Mouse (Mus musculus) embryonic facial prominence, embryonic 14.5 days (tissue): Measurements from ENCODE around the gene Isyna1. TPM values are rescaled to one million over a fixed set of nuclear protein-coding genes. Genes with fewer than 3 reads are reported as not detected.
A peak's percentile ranks its signal among the peaks of the same experiment; 100 is the strongest.

Source experiments
- ATAC-seq: fragments of 200-750 bp; cut with Nextera tagmentation; 2 replicates; pipeline ENCODE4 v1.8.0; 2017; ENCODE audit warnings: low read depth, moderate number of reproducible peaks, moderate TSS enrichment
- DNase-seq: peaks from one replicate; pipeline ENCODE4 v3.0.0-alpha.2; 2015; ENCODE audit warnings: low spot score
- H3K27ac ChIP-seq: fragments of 300-500 bp; sonication (generic); replicated peaks from 2 replicates; pipeline ENCODE4 v1.5.1; 2014; ENCODE audit warnings: low read depth, mild to moderate bottlenecking, low read length, moderate library complexity
- H3K27me3 ChIP-seq: fragments of 300-500 bp; sonication (generic); replicated peaks from 2 replicates; pipeline ENCODE4 v1.6.1; 2014; ENCODE audit warnings: low read length; ENCODE audit not compliant: control insufficient read depth, insufficient read depth
- H3K36me3 ChIP-seq: fragments of 300-500 bp; sonication (generic); 2 replicates; pipeline ENCODE4 v1.6.1; 2014; ENCODE audit warnings: low read length, mixed read lengths; ENCODE audit not compliant: control insufficient read depth, insufficient read depth
- H3K4me1 ChIP-seq: fragments of 300-500 bp; sonication (generic); 2 replicates; pipeline ENCODE4 v1.6.1; 2014; ENCODE audit warnings: antibody characterized with exemption, low read length; ENCODE audit not compliant: control insufficient read depth, insufficient read depth
- H3K4me2 ChIP-seq: fragments of 300-500 bp; sonication (generic); 2 replicates; pipeline ENCODE4 v1.6.1; 2014; ENCODE audit warnings: low read depth, mild to moderate bottlenecking, low read length, moderate library complexity, mixed read lengths
- H3K4me3 ChIP-seq: fragments of 300-500 bp; sonication (generic); 2 replicates; pipeline ENCODE4 v1.5.1; 2014; ENCODE audit warnings: low read depth, mild to moderate bottlenecking, low read length
- H3K9ac ChIP-seq: fragments of 300-500 bp; sonication (generic); 2 replicates; pipeline ENCODE4 v1.6.1; 2014; ENCODE audit warnings: low read depth, mild to moderate bottlenecking, low read length, moderate library complexity, mixed read lengths
- H3K9me3 ChIP-seq: fragments of 300-500 bp; sonication (generic); 2 replicates; pipeline ENCODE4 v1.6.1; 2016; ENCODE audit warnings: low read length; ENCODE audit not compliant: control insufficient read depth
- WGBS: fragments of 180-500 bp; shearing (Covaris S2); extraction: QIAGEN DNeasy Blood & Tissue Kit; methylation state at CpG from one replicate; pipeline ENCODE4 v1.1.7; 2014; 5-methylcytosine and 5-hydroxymethylcytosine counted together
- polyA plus RNA-seq: library from polyadenylated mRNA; unstranded; fragments of >200 nt; fragmentation: Nextera tagmentation; extraction: Ambion mirVana; gene quantifications from 2 replicates; pipeline ENCODE4 v1.2.1, GENCODE M21; 2014

Gene Isyna1
- polyA plus RNA-seq: 94.5 and 107 TPM in 2 replicates

DNA sequence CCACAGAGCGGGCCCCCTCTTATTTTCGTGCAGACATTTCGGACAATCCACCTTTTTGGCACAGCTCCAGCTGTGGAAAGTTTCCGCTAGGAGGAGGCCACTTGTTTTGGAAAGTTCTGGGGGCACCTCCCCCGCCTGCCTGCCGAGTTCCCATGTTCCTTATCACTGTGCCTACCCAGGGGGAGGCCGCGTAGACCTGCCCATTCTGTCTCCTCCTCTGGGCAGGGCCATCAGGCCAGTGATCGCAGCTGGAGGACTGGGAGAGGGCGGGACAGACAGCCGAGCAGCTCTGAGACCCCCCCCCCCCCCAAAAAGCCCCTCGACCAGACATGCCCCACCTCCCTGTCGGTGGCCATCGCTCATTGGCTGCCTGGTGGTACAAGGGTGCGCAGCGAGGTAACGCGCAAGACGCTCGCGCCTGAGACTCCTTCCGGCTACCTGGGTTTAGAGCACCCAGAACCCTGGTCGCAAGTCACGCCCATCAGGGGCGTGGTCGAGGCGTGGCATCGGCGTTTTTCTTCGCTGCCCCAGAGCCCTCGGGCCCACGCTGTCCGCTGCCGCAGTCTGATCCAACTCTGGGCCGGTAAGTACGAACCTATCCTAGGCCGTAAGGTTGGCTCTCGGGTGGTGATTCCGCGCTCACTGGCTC, at the start of gene Isyna1:
Gene Isyna1, plus strand, starts transcription at position 413 of the 649 bp plus-strand sequence.
- WGBS: under 1% methylated on average over 22 of the region's 40 CpGs
- H3K9me3 ChIP-seq: no peaks in the 10 kb centered on the region
- peaks cover 25% of the 10 kb centered on the region for H3K4me1 ChIP-seq
- peak within 1 kb of the TSS; percentile 78 for H3K27ac ChIP-seq
- peak within 1 kb of the TSS; percentile 74 for H3K9ac ChIP-seq
- H3K4me2 ChIP-seq: peak within 1 kb of the TSS; percentile 99
- ATAC-seq (peak; percentile 92), DNase-seq (peak; percentile 99)
- no peaks in the 10 kb centered on the region for H3K27me3 ChIP-seq
- H3K36me3 ChIP-seq: peaks cover 50% of the 10 kb centered on the region
- peak within 1 kb of the TSS; percentile 73 for H3K4me3 ChIP-seq

GRCm38 (mm10) chr8:70546412-70546811, 47.8 kb upstream of the Isyna1 start:
- Histone ChIP-seq H3K27ac (no peak overlapping the region), H3K4me3 (no peak overlapping the region), H3K27me3 (no peaks in the 10 kb centered on the region), H3K9me3 (no peaks in the 10 kb centered on the region), H3K36me3 (no peaks in the 10 kb centered on the region), H3K4me1 (peaks cover 2% of the 10 kb centered on the region; the same call in 1 of the 2 replicates), H3K4me2 (no peak overlapping the region), H3K9ac (no peak overlapping the region)
- DNase-seq: no peak
- no peak for ATAC-seq
- 84% methylated on average over 4 of the region's 4 CpGs for WGBS

DNA sequence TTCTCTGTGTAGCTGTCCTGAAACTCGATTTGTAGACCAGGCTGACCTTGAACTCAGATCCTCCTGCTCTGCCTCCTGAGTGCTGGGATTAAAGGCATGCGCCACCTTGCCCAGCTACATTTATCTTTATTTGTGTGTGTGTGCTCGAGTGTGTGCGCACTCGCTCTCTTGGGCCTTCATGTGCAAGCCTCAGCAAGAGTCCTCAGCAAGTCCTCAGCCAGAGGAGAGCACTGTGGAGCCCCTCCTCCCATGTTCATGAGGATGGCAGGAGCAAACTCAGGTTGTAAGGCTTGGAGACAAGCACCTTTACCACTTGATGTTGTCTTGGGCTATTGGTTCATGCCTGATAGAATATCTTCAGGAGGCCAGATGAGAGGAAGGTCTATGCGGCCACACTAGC, 46.4 kb upstream of the Isyna1 start:
- Histone ChIP-seq H3K4me2 (no peak overlapping the region), H3K36me3 (no peaks in the 10 kb centered on the region), H3K27me3 (no peaks in the 10 kb centered on the region), H3K9me3 (no peaks in the 10 kb centered on the region), H3K4me1 (no peaks in the 10 kb centered on the region), H3K4me3 (no peak overlapping the region), H3K9ac (no peak overlapping the region), H3K27ac (no peak overlapping the region)
- DNase-seq: no peak
- ATAC-seq: no peak
- WGBS: 89% methylated on average over 6 of the region's 6 CpGs

- Histone ChIP-seq H3K9me3 (no peaks in the 10 kb centered on the region), H3K4me1 (no peaks in the 10 kb centered on the region), H3K36me3 (no peaks in the 10 kb centered on the region), H3K9ac (no peak overlapping the region), H3K27me3 (no peaks in the 10 kb centered on the region), H3K4me2 (no peak overlapping the region), H3K4me3 (no peak overlapping the region), H3K27ac (no peak overlapping the region)
- 91% methylated on average over 10 of the region's 10 CpGs for WGBS
- DNase-seq (no peak), ATAC-seq (no peak)
These were observed 44.6 kb upstream of the Isyna1 start for GRCm38 (mm10) chr8:70549412-70550184.

DNA sequence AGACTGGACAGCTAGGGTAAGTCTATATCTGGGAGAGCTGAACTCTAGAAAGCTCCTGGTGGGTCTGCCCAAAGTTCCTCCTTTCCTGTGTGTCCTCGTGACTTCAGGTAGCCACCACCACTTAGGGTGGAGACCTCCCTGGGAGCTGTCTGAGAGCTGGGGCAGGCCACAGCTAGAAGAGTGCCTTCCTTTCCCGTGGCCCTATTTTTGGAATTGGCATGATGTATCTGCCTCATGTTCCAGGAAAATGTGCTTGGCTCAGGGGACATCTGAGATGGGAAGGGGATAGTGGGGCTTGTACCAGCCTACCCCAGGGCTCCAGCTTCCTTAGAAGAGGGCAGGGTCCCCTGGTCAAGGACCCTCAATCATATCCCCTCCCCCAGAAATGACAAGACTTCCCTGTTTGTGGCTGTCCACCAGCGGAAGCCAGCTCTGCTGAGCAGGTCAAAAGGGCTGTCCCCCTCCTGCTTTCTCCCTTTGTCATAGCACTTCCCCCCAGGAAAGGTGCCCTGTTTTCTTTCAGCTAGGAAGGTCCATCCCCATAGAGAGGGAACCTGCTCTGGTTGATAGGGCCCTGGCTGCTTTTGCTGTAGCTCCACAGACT, 42.5 kb upstream of the Isyna1 start:
- Histone ChIP-seq H3K4me3 (no peak overlapping the region), H3K27ac (no peak overlapping the region), H3K27me3 (no peaks in the 10 kb centered on the region), H3K9ac (no peak overlapping the region), H3K36me3 (no peaks in the 10 kb centered on the region; the same call in 1 of the 2 replicates), H3K4me2 (no peak overlapping the region), H3K4me1 (no peaks in the 10 kb centered on the region), H3K9me3 (no peaks in the 10 kb centered on the region)
- ATAC-seq: no peak
- WGBS: 69% methylated on average over 3 of the region's 3 CpGs
- DNase-seq: no peak

GRCm38 (mm10) chr8:70552836-70553235, 41.3 kb upstream of the Isyna1 start:
- no peak overlapping the region for H3K4me2 ChIP-seq
- 56% methylated on average over 1 of the region's 1 CpGs for WGBS
- ATAC-seq (no peak), DNase-seq (no peak)
- no peak overlapping the region for H3K9ac ChIP-seq
- no peak overlapping the region for H3K4me3 ChIP-seq
- H3K27me3 ChIP-seq: no peaks in the 10 kb centered on the region
- H3K36me3 ChIP-seq: no peaks in the 10 kb centered on the region; the same call in 1 of the 2 replicates
- no peaks in the 10 kb centered on the region for H3K4me1 ChIP-seq
- H3K9me3 ChIP-seq: no peaks in the 10 kb centered on the region
- H3K27ac ChIP-seq: no peak overlapping the region

- Histone ChIP-seq H3K4me1 (no peaks in the 10 kb centered on the region), H3K27ac (no peak overlapping the region), H3K4me3 (no peak overlapping the region), H3K9ac (no peak overlapping the region), H3K4me2 (no peak overlapping the region), H3K36me3 (no peaks in the 10 kb centered on the region; the same call in 1 of the 2 replicates), H3K9me3 (no peaks in the 10 kb centered on the region), H3K27me3 (no peaks in the 10 kb centered on the region)
- no peak for ATAC-seq
- DNase-seq: no peak
These were observed 40.4 kb upstream of the Isyna1 start for GRCm38 (mm10) chr8:70553740-70554139.

DNA sequence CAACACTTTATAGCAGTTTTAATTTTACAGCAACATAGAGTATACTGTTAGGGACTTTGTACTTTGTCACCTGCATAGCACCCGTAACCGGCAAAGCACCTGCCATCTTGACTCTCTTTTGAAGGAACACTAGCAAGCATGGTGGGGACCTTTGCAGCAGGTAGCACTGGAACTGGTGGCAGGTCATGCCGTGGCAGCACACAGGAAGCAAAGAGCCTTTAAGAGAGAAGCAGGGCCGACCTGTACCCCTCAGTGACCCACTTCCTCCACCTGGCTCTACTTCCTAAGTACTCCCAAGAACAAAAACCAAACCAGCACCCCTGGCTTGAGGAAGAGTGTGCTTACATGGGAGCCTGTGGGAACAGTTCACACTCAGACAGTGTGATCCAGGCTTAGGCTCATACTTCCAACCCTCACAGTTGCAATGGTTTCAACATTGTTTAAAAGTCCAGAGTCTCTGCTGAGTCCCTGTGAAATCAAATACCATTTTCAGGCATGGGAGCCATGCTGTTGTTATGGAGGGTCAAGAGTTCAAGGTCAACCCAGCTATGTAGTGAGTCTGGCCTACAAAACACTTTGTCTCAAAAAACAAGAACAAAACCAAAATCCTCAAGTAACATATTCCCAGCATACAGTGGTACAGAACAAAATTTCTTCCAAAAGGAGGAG, 39.0 kb upstream of the Isyna1 start:
- Histone ChIP-seq H3K36me3 (no peaks in the 10 kb centered on the region; the same call in 1 of the 2 replicates), H3K4me1 (no peaks in the 10 kb centered on the region), H3K4me2 (no peak overlapping the region), H3K4me3 (no peak overlapping the region), H3K27me3 (no peaks in the 10 kb centered on the region), H3K27ac (no peak overlapping the region), H3K9ac (no peak overlapping the region), H3K9me3 (no peaks in the 10 kb centered on the region)
- ATAC-seq: no peak
- no peak for DNase-seq
- WGBS: 94% methylated on average over 4 of the region's 4 CpGs
